Mouse (Mus musculus) layer of hippocampus, postnatal 10 days (tissue): ENCODE measurements around the gene Gm10271. TPM values are rescaled to one million over a fixed set of nuclear protein-coding genes. Genes with fewer than 3 reads are reported as not detected.

Source experiments
- total RNA-seq, 2 experiments: library from RNA; stranded (reverse); gene quantifications; 2 replicates each; pipeline ENCODE4 v1.2.3; 2021

Gm10271 gene
- total RNA-seq, 2 experiments from 2014 or later: not detected

Other genes with a start within 250 kb of the Gm10271 start
- gene Myrfl, start 75.7 kb downstream of the Gm10271 start, total RNA-seq: under 1 TPM; 0.14 to 0.31 TPM
- 10 to 100 TPM; 62.0 to 69.2 TPM for gene Rab3ip, start 21.8 kb downstream of the Gm10271 start, total RNA-seq
- gene Best3, start 13.7 kb upstream of the Gm10271 start, total RNA-seq: 1 to 10 TPM; 1.0 to 1.2 TPM
- under 1 TPM in 1 of 2 experiments, not detected in 1; 0.34 TPM for gene Lrrc10, start 72.7 kb upstream of the Gm10271 start, total RNA-seq
- gene Cct2, start 91.2 kb upstream of the Gm10271 start, total RNA-seq: 100 to 1,000 TPM; 241 to 255 TPM
- gene Frs2, start 175.9 kb upstream of the Gm10271 start, total RNA-seq: 10 to 100 TPM; 27.4 to 27.8 TPM